Mouse (Mus musculus) kidney, adult 2 months (tissue): ENCODE measurements around the gene Kpnb1.

Experiments
- CTCF ChIP-seq: fragments of 200-500 bp; conservative IDR thresholded peaks from 2 replicates; pipeline ENCODE4 v1.5.1; 2011; ENCODE audit warnings: low read depth, mild to moderate bottlenecking, control low read depth, low read length, moderate library complexity, mixed read lengths; ENCODE audit not compliant: insufficient read depth, insufficient read length
- POLR2A ChIP-seq: fragments of 200-500 bp; IDR thresholded peaks from one replicate; pipeline ENCODE4 v1.6.1; 2011; ENCODE audit warnings: low read depth, low read length, control low read depth

DNA sequence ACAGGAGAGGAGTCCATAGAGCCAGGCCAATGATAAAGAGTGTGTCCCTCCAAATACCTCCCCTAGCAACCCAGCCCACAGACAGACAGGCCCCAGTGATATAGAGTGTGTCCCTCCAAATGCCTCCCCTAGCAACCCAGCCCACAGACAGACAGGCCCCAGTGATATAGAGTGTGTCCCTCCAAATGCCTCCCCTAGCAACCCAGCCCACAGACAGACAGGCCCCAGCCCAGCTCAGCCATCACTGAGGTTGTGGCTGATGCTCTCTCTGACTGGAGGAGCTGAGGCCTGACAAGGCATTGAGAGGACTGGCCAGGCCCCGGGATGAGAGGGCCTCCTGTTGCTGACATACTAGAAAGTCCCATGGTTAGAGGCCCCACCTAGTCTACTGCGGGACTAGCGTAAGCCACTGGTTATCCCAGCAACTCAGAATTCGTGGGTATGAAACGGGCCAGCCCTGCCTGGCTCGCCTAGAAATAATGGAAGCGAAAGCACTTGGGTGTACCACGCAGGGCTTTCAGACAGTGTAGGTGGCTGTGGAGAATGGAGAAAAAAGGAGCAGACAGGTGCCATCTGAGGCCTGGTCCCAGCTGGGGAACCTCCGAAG lies 75.1 kb downstream of the Kpnb1 start:
- no peak for TF ChIP-seq CTCF
- no peak for TF ChIP-seq POLR2A
